Mouse (Mus musculus): ENCODE measurements at regions not wholly inside any gene's neighbourhood (a gene's known extent, or its start where the extent isn't known, plus 50 kb on each side); places are given as distances from the start of the nearest gene placed in this dataset.

DNA sequence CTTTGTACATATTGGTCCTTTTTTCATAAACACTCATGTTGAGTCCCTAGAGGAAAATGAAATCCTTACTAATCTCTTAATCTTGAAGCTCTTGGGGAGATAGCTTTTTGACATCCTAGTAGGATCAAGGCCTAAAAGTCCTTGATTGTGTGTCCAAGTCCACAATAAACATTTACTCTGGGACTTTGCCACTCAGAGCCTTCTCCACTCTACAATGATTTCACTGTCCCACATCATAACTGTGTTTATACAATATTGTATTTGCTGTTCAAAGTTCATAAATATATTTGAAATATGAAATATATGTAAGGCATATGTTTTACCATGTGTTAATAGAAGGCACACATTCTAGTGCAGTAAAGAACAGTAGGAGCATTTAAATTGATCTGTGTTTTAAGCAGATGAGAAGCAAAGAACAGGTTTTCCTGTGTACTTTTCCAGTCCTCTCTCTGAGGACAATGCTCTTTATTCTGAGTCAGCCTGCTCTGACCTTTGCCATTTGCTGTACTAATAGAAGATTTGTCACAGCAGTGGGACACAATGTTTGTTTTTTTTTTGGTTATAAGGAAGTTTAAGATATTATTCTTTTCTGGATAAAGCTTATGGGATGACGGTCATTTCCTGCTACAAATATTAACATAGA, 130.7 kb upstream of the Gprin3 start:
- no peak for DNase-seq

DNA sequence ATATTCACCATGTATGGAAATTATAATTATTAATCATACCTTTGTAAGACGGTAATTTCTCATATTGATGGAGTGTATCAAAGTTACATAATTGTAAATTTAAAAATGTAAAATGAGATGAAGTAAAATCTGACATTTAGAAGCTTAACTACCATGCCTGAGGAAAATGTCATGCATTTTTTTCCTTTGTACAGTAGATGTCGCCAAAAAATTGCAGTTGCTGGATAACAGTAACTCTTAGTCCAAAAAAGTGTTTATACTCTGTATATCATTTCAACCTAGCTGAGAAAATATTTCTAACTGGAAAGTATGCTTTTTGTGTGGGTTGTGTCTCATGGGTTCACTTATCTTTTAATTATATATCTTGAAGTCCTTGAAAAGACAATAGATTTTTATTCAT, 110.9 kb upstream of the Gprin3 start:
- DNase-seq = no peak

DNA sequence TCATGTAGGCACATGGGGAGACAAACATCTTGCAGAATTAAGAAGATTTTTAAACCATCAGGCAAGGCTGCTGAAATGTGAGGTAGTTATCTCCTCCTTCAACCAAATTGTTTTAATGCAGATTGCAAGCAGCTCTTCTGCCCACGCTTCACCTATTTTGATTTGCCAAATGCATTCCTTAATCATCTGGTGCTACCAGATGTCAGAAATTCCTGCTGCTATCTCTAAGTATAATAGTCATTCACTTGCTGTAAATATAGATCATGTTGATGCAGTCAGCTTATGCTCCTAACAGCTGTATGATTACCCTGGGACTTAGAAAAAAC, 98.8 kb upstream of the Gprin3 start:
- no peak for DNase-seq

DNA sequence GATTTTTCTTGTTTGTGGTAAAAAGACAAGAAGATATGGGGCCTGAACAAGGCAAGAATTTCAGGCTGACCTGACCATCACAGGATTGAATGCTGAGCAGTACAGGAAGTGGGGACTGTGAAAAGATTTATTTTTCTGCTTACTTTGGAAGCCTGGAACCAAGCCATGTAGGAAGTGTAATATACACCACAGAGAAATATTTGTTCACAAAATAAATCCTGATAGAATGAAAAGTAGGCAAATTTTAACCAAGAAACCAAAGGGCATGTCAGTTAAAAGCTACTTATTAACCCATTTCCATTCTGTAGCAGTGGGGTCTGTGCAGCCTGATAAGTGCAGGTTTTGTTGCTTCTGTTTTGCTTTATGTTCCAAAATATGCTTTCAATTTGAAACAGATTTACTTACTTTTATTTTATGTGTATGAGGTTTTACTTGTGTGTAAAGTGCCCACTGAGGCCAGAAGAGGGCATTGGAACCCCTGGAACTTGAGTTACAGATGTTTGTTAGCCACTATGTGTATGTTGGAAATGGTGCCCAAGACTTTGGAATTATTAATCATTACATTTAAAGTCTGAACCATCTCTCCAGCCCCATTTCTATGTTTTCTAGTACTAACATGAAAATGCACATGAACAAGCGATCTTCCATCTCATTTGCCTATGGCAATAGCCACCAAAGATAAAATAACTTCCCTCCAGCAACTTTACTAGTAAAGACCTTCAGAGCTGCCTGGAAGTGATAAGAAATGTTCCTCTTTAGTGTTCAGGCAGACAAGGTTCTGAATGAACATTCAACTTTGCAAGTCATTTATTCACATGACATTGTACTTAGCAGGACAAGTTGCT, 98.2 kb upstream of the Gprin3 start:
- DNase-seq = no peak

DNA sequence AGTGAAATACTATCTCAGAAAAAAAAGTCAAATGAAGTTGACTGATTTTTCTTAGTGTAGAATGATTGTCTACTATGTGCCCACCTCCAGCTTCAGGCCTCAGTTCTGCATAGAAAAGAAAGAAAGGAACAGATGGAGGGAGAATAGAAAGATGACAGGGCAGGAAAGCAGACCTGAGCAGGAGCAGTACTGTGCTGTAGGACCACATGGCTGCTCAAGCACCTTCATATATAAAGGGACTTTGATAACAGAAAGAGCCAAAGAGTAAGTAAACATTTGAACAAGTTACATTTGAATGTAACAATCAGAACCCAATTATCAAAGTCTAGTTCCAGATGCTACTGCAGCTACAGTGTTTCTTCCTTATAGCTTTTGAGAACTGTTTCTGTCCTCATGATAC, 96.9 kb upstream of the Gprin3 start:
- no peak for DNase-seq

DNA sequence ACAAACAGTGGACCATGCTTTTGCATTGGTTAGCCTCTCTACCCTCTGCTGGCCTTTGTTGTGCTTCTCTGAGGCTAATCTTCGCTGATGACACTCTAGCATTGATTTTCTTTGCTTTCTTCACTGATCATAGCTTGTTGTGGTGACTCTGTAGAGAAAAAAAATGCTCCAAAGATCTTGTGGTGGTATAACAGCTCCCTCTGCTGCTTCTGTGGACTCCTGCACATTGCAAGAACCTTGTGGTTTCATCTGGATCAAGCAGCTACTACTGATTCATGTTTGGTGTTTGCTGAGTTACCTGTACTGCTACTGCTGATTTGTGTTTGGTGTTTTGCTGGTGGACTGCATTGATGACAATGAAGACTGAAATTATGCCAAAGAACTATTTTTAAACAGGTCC, 74.7 kb upstream of the Gprin3 start:
- no peak for DNase-seq

DNA sequence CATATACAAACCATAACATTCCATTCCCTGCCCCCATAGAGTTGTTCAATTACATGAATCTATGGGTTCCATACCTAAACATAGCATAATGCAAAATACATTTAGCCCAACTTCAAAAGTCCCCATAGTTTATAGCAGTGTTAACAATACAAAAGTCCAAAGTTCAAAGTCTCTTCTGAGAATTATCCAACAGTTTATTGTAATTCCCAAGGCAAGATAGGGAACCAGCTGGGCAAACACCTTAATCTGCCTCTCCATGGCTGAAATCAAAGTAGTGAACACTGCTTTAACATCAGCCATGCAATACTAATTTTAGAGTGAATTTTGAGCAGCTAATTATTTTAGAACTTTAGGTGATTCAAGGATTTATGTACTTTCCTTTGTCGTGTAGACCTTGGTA, 72.7 kb upstream of the Gprin3 start:
- no peak for DNase-seq

DNA sequence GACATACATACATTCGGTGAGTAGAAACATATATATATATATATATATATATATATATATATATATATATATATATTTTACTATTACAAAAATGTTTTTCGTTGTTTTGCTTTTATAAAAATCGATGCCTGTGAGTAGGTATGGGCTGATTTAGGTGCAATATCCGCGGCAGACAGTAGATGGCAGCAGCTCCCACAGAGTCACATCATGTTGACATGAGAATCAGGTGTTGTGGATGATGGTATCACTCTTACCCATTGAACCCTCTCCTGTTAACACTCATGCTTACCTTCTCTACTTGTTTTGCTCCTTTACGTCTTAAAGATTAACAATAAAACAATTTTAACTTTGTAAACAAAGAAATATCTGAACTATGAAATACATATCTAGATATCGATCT, 72.0 kb upstream of the Gprin3 start:
- DNase-seq = peak; percentile 47

DNA sequence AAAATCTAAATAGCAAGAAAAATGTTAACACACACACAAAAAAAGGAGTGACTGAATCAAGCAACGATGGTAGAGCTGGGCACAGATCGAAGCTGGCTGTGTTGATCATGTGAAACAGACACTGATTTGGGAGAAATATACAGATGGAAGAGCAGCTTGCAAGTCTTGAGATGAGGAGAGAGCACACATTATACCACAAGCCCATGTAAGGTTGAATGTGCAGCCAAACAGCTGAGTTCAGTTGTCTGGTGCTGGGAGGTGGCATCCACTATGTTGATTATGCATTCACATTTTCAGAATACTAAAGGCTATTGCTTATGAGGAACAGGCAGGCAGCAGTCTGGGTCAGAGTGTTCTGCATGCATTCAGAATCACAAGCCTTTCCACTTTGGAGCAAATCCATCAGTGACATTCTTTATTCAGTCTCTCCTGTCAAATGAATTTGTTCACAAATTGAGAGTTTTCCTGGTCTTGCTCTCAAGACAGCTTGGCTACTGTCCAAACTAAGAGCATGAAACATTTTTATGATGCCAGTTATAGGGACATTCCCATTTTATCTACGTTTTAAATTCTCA, 63.0 kb upstream of the Gprin3 start:
- no peak for DNase-seq

DNA sequence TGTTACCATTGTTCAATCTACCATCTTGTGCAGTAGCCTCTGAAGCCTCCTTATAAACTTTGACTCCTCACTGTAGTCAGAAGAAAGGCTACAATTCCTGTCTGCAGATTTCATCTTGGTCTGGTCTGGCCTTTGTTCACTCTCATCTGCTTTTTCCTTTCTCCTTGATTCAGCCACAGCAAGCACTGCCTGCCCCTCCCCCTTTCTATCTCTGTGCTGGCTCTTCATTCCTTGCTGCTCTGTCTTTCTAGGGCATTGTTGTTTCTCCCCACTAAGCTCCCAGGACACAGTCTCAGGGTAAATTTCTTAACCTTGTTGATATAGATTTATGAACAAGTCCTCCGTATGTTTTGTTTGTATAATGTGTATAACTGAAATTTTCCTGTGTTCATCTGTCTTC, 62.3 kb upstream of the Gprin3 start:
- DNase-seq = no peak

DNA sequence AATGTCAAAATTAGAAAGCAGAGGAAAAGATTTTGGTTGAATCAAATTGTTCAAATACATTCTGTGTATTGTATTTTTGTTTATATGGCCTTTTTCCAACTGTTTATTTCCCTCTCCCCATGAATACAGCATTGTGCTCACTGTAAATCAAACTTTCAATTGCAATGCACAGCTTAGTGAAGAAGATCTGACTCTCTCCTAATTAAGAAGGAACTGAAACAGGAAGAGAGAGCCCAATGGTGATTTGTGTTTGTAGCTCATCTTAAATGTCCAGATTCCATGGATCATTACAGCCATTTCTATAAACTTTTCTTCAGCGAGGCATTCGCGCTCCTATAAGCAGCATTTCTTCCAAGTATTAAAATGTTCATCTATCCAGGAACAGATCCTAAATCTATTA, 57.9 kb upstream of the Gprin3 start:
- DNase-seq = no peak

DNA sequence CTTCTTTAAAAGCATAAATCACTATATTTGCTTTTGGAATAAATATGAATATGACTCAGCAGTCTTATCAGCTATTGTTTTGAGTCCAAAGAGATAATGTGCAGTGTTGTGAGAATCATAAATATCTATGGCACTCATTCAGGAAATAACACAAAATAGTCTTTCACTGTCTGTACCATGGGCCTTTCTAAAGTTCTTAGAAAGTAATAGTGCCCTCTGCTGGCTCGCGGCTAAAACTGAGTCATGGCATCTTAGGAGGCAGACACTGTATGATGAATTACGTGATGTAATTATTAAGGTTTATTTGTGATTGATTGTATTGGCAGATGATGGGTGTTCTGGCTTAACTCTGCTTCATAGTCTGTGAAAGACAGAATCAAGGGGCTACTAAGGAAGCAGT, 57.5 kb upstream of the Gprin3 start:
- peak; percentile 57 for DNase-seq
